ENCODE assay signal across 15 mouse cellular contexts in the genomic region with DNA sequence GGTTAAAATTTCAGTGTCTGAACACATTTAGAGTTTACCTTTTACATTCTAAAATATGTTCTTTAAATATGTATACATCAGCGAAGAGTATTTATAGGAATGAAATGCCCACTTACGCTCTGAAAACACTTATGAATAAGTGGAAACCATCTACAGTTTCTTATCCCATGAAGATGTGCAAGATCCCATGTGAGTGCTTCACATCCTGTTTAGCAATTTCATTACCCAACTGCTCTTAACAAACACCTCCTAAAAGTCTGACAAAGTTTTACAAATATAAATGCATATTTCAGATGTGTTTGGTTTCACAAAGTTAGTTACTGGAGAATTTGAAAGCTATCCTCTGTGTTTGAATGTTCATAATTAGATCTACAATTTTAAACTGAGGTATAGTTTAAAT.
"Had no signal": no experiment of that assay in that cellular context is flagged by ENCODE, and none has a peak within 500 bp of the region (broad histone marks: within the 10 kb centered on the region; RNA-seq: fewer than 3 reads in every experiment).

No protein-coding gene starts in this region.

- H3K27ac ChIP-seq: liver, embryonic 15.5 days; midbrain, embryonic 13.5 days; midbrain, embryonic 15.5 days; neural tube, embryonic 12.5 days had no signal

- H3K4me3 ChIP-seq: liver, embryonic 15.5 days; midbrain, embryonic 10.5 days; midbrain, embryonic 13.5 days; midbrain, embryonic 15.5 days; neural tube, embryonic 12.5 days had no signal

- H3K27me3 ChIP-seq: liver, embryonic 15.5 days; midbrain, embryonic 13.5 days; midbrain, embryonic 15.5 days; neural tube, embryonic 12.5 days had no signal

- H3K9me3 ChIP-seq: liver, embryonic 15.5 days; midbrain, embryonic 10.5 days; midbrain, embryonic 13.5 days; midbrain, embryonic 15.5 days; neural tube, embryonic 12.5 days had no signal

- H3K4me1 ChIP-seq: liver, embryonic 15.5 days; neural tube, embryonic 12.5 days had no signal

- H3K36me3 ChIP-seq: liver, embryonic 15.5 days; midbrain, embryonic 10.5 days; midbrain, embryonic 13.5 days; midbrain, embryonic 15.5 days; neural tube, embryonic 12.5 days had no signal

- DNase-seq: lung, adult 18-20 months; lung, embryonic 14.5 days; lung, postnatal 10 days; lung, postnatal 4 days; right cerebral cortex, postnatal 14 days; right cerebral cortex, postnatal 4 days; spleen, adult 18-20 months; thymus, adult 18-20 months; thymus, postnatal 14 days; thymus, postnatal 36 days had no signal

- H3K4me2 ChIP-seq: liver, embryonic 15.5 days; lung, embryonic 14.5 days; midbrain, embryonic 13.5 days; midbrain, embryonic 15.5 days; neural tube, embryonic 12.5 days had no signal

- H3K9ac ChIP-seq: liver, embryonic 15.5 days; lung, embryonic 14.5 days; midbrain, embryonic 13.5 days; midbrain, embryonic 15.5 days; neural tube, embryonic 12.5 days had no signal

- ATAC-seq: midbrain, embryonic 13.5 days; midbrain, embryonic 15.5 days had no signal
